Mouse (Mus musculus): ENCODE data around the gene Cebpb. TPM values are rescaled to one million over a fixed set of nuclear protein-coding genes. Genes with fewer than 3 reads are reported as not detected.

Cebpb gene
- total RNA-seq, 2 experiments from 2014 or later: 12.6 to 13.4 TPM

Small RNA genes within 50 kb of the gene (microRNA-seq; reads per million reads assigned to microRNA genes)
- gene Gm22355: 0 reads per million in 2 experiments

Other genes starting within 250 kb of the Cebpb start
- 10 to 100 TPM; 40.8 to 43.1 TPM for gene Rnf114, start 196.3 kb upstream of the Cebpb start, total RNA-seq (2021)
- gene Spata2, start 196.0 kb upstream of the Cebpb start, total RNA-seq (2021): 10 to 100 TPM; 74.5 to 77.2 TPM
- gene Snai1, start 150.7 kb upstream of the Cebpb start, total RNA-seq (2021): under 1 TPM; 0.86 to 0.95 TPM
- gene Ube2v1, start 56.8 kb upstream of the Cebpb start, total RNA-seq (2021): 100 to 1,000 TPM; 215 to 250 TPM
- gene Gm20431, start 27.4 kb upstream of the Cebpb start, total RNA-seq (2021): 10 to 100 TPM; 63.3 to 65.1 TPM
- gene Tmem189, start 907 bp downstream of the Cebpb start, total RNA-seq (2021): 10 to 100 TPM; 54.6 to 58.5 TPM
- 10 to 100 TPM; 62.3 to 66.7 TPM for gene Ptpn1, start 243.1 kb downstream of the Cebpb start, total RNA-seq (2021)